Mouse (Mus musculus) lung, adult 2 months (tissue): ENCODE data around the gene Mtpn.

ENCODE experiments used
- CTCF ChIP-seq: fragments of 200-500 bp; IDR thresholded peaks from 2 replicates; pipeline ENCODE4 v1.5.1; 2011; ENCODE audit warnings: mild to moderate bottlenecking, low read length, control low read depth; ENCODE audit not compliant: insufficient read depth
- POLR2A ChIP-seq: fragments of 200-500 bp; IDR thresholded peaks from 2 replicates; pipeline ENCODE4 v1.6.1; 2011; ENCODE audit warnings: low read depth, mild to moderate bottlenecking, control low read depth, low read length, borderline replicate concordance; ENCODE audit errors: extremely low read depth

- TF ChIP-seq POLR2A (no peak), CTCF (no peak)
Observed at GRCm38 (mm10) chr6:35536021-35536420, 3.7 kb downstream of the Mtpn start.
